Mouse (Mus musculus) layer of hippocampus, postnatal 25 days (tissue): ENCODE data around the gene Arhgef7. TPM values are rescaled to one million over a fixed set of nuclear protein-coding genes. Genes with fewer than 3 reads are reported as not detected.
"Not testable (repeated sequence)": the region's sequence is repeated elsewhere in the genome, so short reads cannot be mapped to it uniquely, and the experiment has no call there.

Experiments
- DNase-seq, 2 experiments: peaks; one replicate each; pipeline ENCODE4 v3.0.0; 2022; ENCODE audit warnings: mixed read lengths in 2 of 2, low spot score in 1 of 2; ENCODE audit errors: extremely low spot score in 1 of 2
- total RNA-seq, 2 experiments: library from RNA; stranded (reverse); gene quantifications; 2 replicates each; pipeline ENCODE4 v1.2.3; 2021

Gene Arhgef7
- total RNA-seq, 2 experiments from 2014 or later = 120 to 133 TPM

GRCm38 (mm10) chr8:11827312-11827711 lies 99.8 kb downstream of the Arhgef7 start:
- no peak for DNase-seq

- no peak for DNase-seq
These were observed 102.9 kb downstream of the Arhgef7 start for GRCm38 (mm10) chr8:11830214-11831046.

- no peak for DNase-seq
These were observed 103.7 kb downstream of the Arhgef7 start for GRCm38 (mm10) chr8:11831174-11831573.

GRCm38 (mm10) chr8:11831939-11832338 lies 104.4 kb downstream of the Arhgef7 start:
- DNase-seq = no peak

- no peak for DNase-seq
These were observed 105.6 kb downstream of the Arhgef7 start for GRCm38 (mm10) chr8:11833157-11833556.

GRCm38 (mm10) chr8:11834200-11834599 lies 106.7 kb downstream of the Arhgef7 start:
- no peak for DNase-seq

GRCm38 (mm10) chr8:11834691-11835090 lies 107.2 kb downstream of the Arhgef7 start:
- no peak for DNase-seq

GRCm38 (mm10) chr8:11840174-11840573 lies 112.7 kb downstream of the Arhgef7 start, which contains the start of gene Tex29:
Gene Tex29, plus strand, starts transcription at chr8:11840474.
- DNase-seq = no peak

GRCm38 (mm10) chr8:11841571-11841970 lies 114.0 kb downstream of the Arhgef7 start:
- no peak for DNase-seq

GRCm38 (mm10) chr8:11842757-11843156 lies 115.2 kb downstream of the Arhgef7 start:
- DNase-seq = no peak

- peak in 1 of 2 experiments; percentile 54 for DNase-seq
These were observed 116.3 kb downstream of the Arhgef7 start for GRCm38 (mm10) chr8:11843677-11844315.

GRCm38 (mm10) chr8:11844316-11844685 lies 116.8 kb downstream of the Arhgef7 start:
- DNase-seq = no peak

- DNase-seq = no peak
These were observed 119.3 kb downstream of the Arhgef7 start for GRCm38 (mm10) chr8:11846807-11847206.

- no peak for DNase-seq
These were observed 140.3 kb downstream of the Arhgef7 start for GRCm38 (mm10) chr8:11867832-11868231.

- not testable (repeated sequence) for DNase-seq
These were observed 146.7 kb downstream of the Arhgef7 start for GRCm38 (mm10) chr8:11874227-11874626.

GRCm38 (mm10) chr8:11884646-11885045 lies 157.1 kb downstream of the Arhgef7 start:
- no peak for DNase-seq

Other genes with a start within 250 kb of the Arhgef7 start
- under 1 TPM; 0.20 to 0.26 TPM for gene Rab20, start 249.0 kb upstream of the Arhgef7 start, total RNA-seq
- gene Naxd, start 230.2 kb upstream of the Arhgef7 start, total RNA-seq = 10 to 100 TPM; 60.1 to 64.2 TPM
- 10 to 100 TPM; 21.7 to 24.3 TPM for gene Cars2, start 176.9 kb upstream of the Arhgef7 start, total RNA-seq
- 10 to 100 TPM; 36.6 to 41.9 TPM for gene Ing1, start 172.2 kb upstream of the Arhgef7 start, total RNA-seq
- gene Ankrd10, start 92.0 kb upstream of the Arhgef7 start, total RNA-seq = 10 to 100 TPM; 55.3 to 67.2 TPM
- not detected for gene 1700016D06Rik, start 26.7 kb upstream of the Arhgef7 start, total RNA-seq
- gene Tex29, start 112.8 kb downstream of the Arhgef7 start, total RNA-seq = under 1 TPM in 1 of 2 experiments, not detected in 1; 0.85 TPM